Mouse (Mus musculus): ENCODE measurements around the gene Scgb2b15. TPM values are rescaled to one million over a fixed set of nuclear protein-coding genes. Genes with fewer than 3 reads are reported as not detected.

Scgb2b15 gene
- not detected for total RNA-seq (2023)

DNA sequence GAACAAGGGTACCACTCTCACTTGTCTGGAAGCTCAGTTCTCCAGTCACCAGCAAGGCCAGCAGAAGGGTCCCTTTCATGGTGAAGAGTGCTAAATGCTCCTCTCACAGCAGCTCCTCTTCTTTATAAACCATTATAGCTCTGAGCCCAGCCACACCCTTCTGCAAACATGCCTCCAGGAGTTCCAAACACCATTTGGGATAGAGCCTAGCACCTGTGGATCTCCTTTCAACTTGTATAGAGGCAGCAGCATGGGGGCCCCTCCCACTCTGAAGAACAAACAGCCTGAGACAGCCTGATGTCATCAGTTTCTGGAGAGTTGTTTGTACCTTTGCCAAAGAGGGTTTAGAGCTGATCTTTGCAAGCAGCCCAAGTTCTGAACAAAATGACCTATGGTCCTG lies at the start of gene Scgb2b15:
Gene Scgb2b15 (minus strand): TSS at position 101 of the 400 bp plus-strand sequence.

DNA sequence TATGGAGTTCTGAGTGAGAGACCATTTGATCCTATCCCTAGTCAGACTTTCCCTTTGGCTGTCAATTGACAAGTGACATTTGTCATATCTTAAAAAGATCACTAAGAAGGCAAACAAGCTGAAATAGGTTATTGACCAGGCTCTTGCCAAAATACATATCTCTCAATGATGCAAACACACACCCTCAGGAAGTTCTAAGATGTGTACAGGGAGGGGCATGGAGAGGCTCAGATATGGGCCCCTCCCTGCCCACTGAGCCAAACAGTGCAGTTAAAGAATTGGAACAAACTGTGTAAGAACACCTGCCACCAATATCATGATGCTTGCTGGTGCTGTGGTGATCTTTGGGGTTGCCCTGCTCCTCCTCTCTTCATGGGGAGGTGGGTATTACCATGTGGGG lies 6.8 kb upstream of the Scgb2b15 start, which contains the start of gene Scgb1b15:
Gene Scgb1b15 (plus strand): TSS at position 301 of the 400 bp plus-strand sequence.

Other genes with a start within 250 kb of the Scgb2b15 start
- not detected for gene Scgb1b15, start 6.9 kb upstream of the Scgb2b15 start, total RNA-seq (2023)
- gene Scgb2b17, start 226.9 kb upstream of the Scgb2b15 start, total RNA-seq (2023) = not detected
- not detected for gene Scgb1b17, start 233.8 kb upstream of the Scgb2b15 start, total RNA-seq (2023)

Measured in CD8-positive naive resting alpha-beta T cell, adult 57 days (primary cell).